Mouse (Mus musculus) liver, adult 2 months (tissue): ENCODE results near the gene Znfx1. TPM values are rescaled to one million over a fixed set of nuclear protein-coding genes. Genes with fewer than 3 reads are reported as not detected.

Experiments
- DNase-seq: peaks from one replicate; pipeline ENCODE4 v3.0.0-alpha.2; 2011; ENCODE audit warnings: low read depth, low spot score; ENCODE audit errors: extremely low read depth
- H3K27ac ChIP-seq: fragments of 200-500 bp; replicated peaks from 2 replicates; pipeline ENCODE4 v1.5.1; 2012; ENCODE audit warnings: low read depth, mild to moderate bottlenecking, control low read depth, inconsistent platforms, low read length; ENCODE audit not compliant: insufficient read depth
- H3K27me3 ChIP-seq: fragments of 200-500 bp; 2 replicates; pipeline ENCODE4 v1.6.1; 2012; ENCODE audit warnings: mild to moderate bottlenecking, moderate library complexity, low read length, inconsistent platforms; ENCODE audit not compliant: control insufficient read depth, insufficient read depth
- H3K36me3 ChIP-seq: fragments of 200-500 bp; 2 replicates; pipeline ENCODE4 v1.6.1; 2012; ENCODE audit warnings: low read length, inconsistent platforms; ENCODE audit not compliant: control insufficient read depth, insufficient read depth
- H3K4me1 ChIP-seq: fragments of 200-500 bp; 2 replicates; pipeline ENCODE4 v1.6.1; 2011; ENCODE audit warnings: low read length; ENCODE audit not compliant: control insufficient read depth, insufficient read depth
- H3K4me3 ChIP-seq: fragments of 200-500 bp; 2 replicates; pipeline ENCODE4 v1.5.1; 2011; ENCODE audit warnings: low read depth, mild to moderate bottlenecking, control low read depth, low read length, moderate library complexity; ENCODE audit not compliant: insufficient read depth
- H3K79me2 ChIP-seq: fragments of 200-500 bp; 2 replicates; pipeline ENCODE4 v1.6.1; 2012; ENCODE audit warnings: inconsistent platforms, mild to moderate bottlenecking, low read length, moderate library complexity; ENCODE audit not compliant: control insufficient read depth, insufficient read depth
- H3K9ac ChIP-seq: fragments of 200-500 bp; 2 replicates; pipeline ENCODE4 v1.6.1; 2012; ENCODE audit warnings: low read depth, mild to moderate bottlenecking, control low read depth, inconsistent platforms, low read length
- CTCF ChIP-seq: fragments of 200-500 bp; IDR thresholded peaks from 2 replicates; pipeline ENCODE4 v1.5.1; 2011; ENCODE audit warnings: low read depth, low read length, control low read depth
- POLR2A ChIP-seq: fragments of 200-500 bp; IDR thresholded peaks from 2 replicates; pipeline ENCODE4 v1.6.1; 2011; ENCODE audit warnings: low read length, control low read depth; ENCODE audit not compliant: insufficient read depth; ENCODE audit errors: extremely low read depth
- WGBS: fragments of 180-500 bp; shearing (Covaris S2); methylation state at CpG from one replicate; pipeline ENCODE4 v1.1.7; 2018; 5-methylcytosine and 5-hydroxymethylcytosine counted together
- polyA plus RNA-seq: library from polyadenylated mRNA; depleted of rRNA; stranded (reverse); fragments of >200 nt; gene quantifications from 2 replicates; pipeline ENCODE4 v1.2.3, GENCODE M21; 2012
- total RNA-seq: library from RNA; depleted of rRNA; stranded (reverse); fragments of >200 nt; gene quantifications from 2 replicates; pipeline ENCODE4 v1.2.3, GENCODE M21; 2014

Gene Znfx1
- total and polyA plus RNA-seq, 2 experiments = 21.6 to 23.3 TPM

DNA sequence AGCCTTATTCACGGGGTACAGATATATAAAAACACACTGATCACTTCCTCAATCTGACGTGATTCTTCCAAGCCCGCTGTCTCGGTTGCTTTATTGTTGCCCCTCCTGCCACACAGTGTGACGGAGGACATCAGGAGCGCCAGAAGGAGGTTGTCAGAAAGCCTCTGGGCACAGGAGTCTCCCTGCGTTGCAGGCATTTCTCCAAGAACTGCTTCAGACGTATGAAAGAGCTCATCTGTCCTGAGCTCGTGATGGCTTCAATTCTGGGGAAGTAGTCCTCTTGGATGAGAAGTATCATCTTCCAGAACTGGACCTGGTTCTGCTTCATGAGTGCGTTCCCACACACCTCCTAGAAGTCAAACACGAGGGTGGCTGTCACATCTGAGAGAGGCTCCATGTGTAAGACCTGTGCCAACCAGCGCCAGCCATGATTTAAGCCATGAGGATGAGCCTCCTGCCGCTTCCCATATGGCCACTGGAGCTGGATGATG, 55.8 kb downstream of the Znfx1 start:
- Histone ChIP-seq H3K4me1 (peaks cover 15% of the 10 kb centered on the region; the same call in 1 of the 2 replicates), H3K27ac (peak overlapping the region; percentile 38), H3K79me2 (no peaks in the 10 kb centered on the region), H3K27me3 (no peaks in the 10 kb centered on the region), H3K36me3 (no peaks in the 10 kb centered on the region), H3K9ac (no peak overlapping the region), H3K4me3 (peak overlapping the region; percentile 32)
- 73% methylated on average over 13 of the region's 13 CpGs for WGBS
- TF ChIP-seq POLR2A = no peak
- TF ChIP-seq CTCF = no peak
- DNase-seq = no peak

DNA sequence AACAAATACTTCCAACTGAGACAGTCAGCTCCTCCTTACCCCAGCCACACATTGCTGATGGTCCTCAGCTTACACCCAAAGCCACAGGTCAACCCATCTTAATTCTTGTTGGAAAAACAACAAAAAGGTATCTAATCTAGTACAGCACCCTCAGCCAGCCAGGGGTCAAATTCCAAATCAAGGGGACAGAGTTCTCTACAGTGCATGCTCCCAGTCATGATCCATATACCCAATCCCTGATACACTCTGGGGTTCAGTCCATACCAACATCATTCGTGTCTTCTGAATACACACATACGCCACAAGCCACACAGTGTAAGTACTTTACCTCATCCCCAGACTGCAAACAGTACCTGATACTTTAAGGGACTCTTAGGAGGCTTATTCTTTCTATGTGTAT, 56.5 kb downstream of the Znfx1 start:
- H3K4me1 ChIP-seq = peaks cover 15% of the 10 kb centered on the region; the same call in 1 of the 2 replicates
- no peaks in the 10 kb centered on the region for H3K27me3 ChIP-seq
- 42% methylated on average over 2 of the region's 2 CpGs for WGBS
- no peak for TF ChIP-seq CTCF
- TF ChIP-seq POLR2A = no peak
- H3K36me3 ChIP-seq = no peaks in the 10 kb centered on the region
- peak overlapping the region; percentile 38 for H3K27ac ChIP-seq
- H3K9ac ChIP-seq = no peak overlapping the region
- H3K79me2 ChIP-seq = no peaks in the 10 kb centered on the region
- H3K4me3 ChIP-seq = peak overlapping the region; percentile 52; the same call in 1 of the 2 replicates
- DNase-seq = peak; percentile 84

- TF ChIP-seq POLR2A (no peak), CTCF (peak; percentile 43)
- 44% methylated on average over 8 of the region's 8 CpGs for WGBS
- H3K4me1 ChIP-seq = peaks cover 15% of the 10 kb centered on the region; the same call in 1 of the 2 replicates
- peak overlapping the region; percentile 0; the same call in 1 of the 2 replicates for H3K27ac ChIP-seq
- no peak overlapping the region for H3K4me3 ChIP-seq
- 0 out of 2 replicates have a peak overlapping the region, but pooled peaks have one; percentile 1 for H3K9ac ChIP-seq
- no peaks in the 10 kb centered on the region for H3K79me2 ChIP-seq
- DNase-seq = peak; percentile 84
- H3K36me3 ChIP-seq = no peaks in the 10 kb centered on the region
- no peaks in the 10 kb centered on the region for H3K27me3 ChIP-seq
Observed at GRCm38 (mm10) chr2:167004099-167004854, 58.5 kb downstream of the Znfx1 start.

- whole genome bisulfite sequencing = 78% methylated on average over 9 of the region's 9 CpGs
Observed at GRCm38 (mm10) chr2:167001486-167001885, 61.3 kb downstream of the Znfx1 start.

DNA sequence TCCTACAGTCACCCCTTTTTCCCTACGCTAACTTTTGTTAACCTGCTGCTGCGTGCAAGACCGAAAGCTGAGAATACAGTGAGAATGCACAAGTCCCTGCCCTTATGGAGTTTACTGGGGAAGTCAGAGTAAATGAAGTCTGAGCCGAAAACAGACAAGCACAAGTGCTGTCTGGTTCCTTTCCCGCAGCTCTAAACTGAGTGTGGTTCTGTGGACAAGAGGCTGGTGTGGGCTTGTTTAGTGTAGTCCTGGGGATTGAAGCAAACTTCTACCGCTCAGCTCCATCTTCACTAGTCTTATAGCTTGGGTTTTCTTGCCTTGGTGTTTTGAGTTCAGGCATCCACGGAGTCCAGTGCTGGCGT, 66.3 kb downstream of the Znfx1 start:
- Histone ChIP-seq H3K27ac (peak overlapping the region; percentile 69), H3K27me3 (no peaks in the 10 kb centered on the region), H3K79me2 (peaks cover 21% of the 10 kb centered on the region), H3K4me1 (peaks cover 17% of the 10 kb centered on the region), H3K9ac (peak overlapping the region; percentile 80), H3K4me3 (peak overlapping the region; percentile 59), H3K36me3 (no peaks in the 10 kb centered on the region)
- DNase-seq = no peak
- no peak for TF ChIP-seq POLR2A
- no peak for TF ChIP-seq CTCF
- WGBS = 32% methylated on average over 8 of the region's 8 CpGs

More at GRCm38 (mm10) chr2:167001486-167001885, 61.3 kb downstream of the Znfx1 start:
- Histone ChIP-seq H3K4me1 (peaks cover 9% of the 10 kb centered on the region; the same call in 1 of the 2 replicates), H3K4me3 (no peak overlapping the region), H3K27me3 (no peaks in the 10 kb centered on the region), H3K27ac (no peak overlapping the region), H3K79me2 (no peaks in the 10 kb centered on the region), H3K36me3 (no peaks in the 10 kb centered on the region), H3K9ac (no peak overlapping the region)
- DNase-seq = no peak
- TF ChIP-seq POLR2A (no peak), CTCF (no peak)
